Mouse (Mus musculus) spleen, adult 2 months (tissue): ENCODE measurements around the gene Cd83.

Source experiments
- CTCF ChIP-seq: fragments of 200-500 bp; IDR thresholded peaks from 2 replicates; pipeline ENCODE4 v1.5.1; 2011; ENCODE audit warnings: mild to moderate bottlenecking, inconsistent platforms; ENCODE audit not compliant: insufficient read depth, insufficient read length, insufficient replicate concordance; ENCODE audit errors: extremely low read depth
- POLR2A ChIP-seq: fragments of 200-500 bp; IDR thresholded peaks from 2 replicates; pipeline ENCODE4 v1.6.1; 2011; ENCODE audit warnings: low read depth, low read length, inconsistent platforms

GRCm38 (mm10) chr13:43753652-43754051, 30.9 kb upstream of the Cd83 start:
- TF ChIP-seq POLR2A (no peak), CTCF (no peak)
